Mouse (Mus musculus): Measurements from ENCODE around the gene Timm13. TPM values are rescaled to one million over a fixed set of nuclear protein-coding genes. Genes with fewer than 3 reads are reported as not detected.

The Timm13 gene
- polyA plus RNA-seq, 1 experiment from 2014 or later: 293 TPM

- ATAC-seq (ENCODE audit: insufficient number of reproducible peaks, low FRiP score): 0 out of 2 replicates have a peak, but pooled peaks have one; percentile 20
- WGBS: under 1% methylated on average over 61 of the region's 61 CpGs
- Histone ChIP-seq H3K9me3 (replicated peaks) (no peaks in the 10 kb centered on the region), H3K4me3 (peak within 1 kb of the TSS; percentile 96), H3K27ac (ENCODE audit: poor library complexity, severe bottlenecking) (peak within 1 kb of the TSS; percentile 50; the same call in 1 of the 2 replicates), H3K36me3 (peaks cover 24% of the 10 kb centered on the region), H3K9ac (peak within 1 kb of the TSS; percentile 92), H3K4me1 (replicated peaks) (peaks cover 44% of the 10 kb centered on the region), H3K27me3 (replicated peaks) (no peaks in the 10 kb centered on the region), H3K4me2 (peak within 1 kb of the TSS; percentile 98)
These were observed 17.1 kb upstream of the Timm13 start, which contains the start of gene Lmnb2 for GRCm38 (mm10) chr10:80917779-80918434. Gene Lmnb2 (minus strand): TSS chr10:80918245.

- H3K36me3 ChIP-seq: peaks cover 27% of the 10 kb centered on the region
- ATAC-seq (ENCODE audit: insufficient number of reproducible peaks, low FRiP score): peak; percentile 36
- H3K4me2 ChIP-seq: peak overlapping the region; percentile 98
- H3K27me3 ChIP-seq (replicated peaks): no peaks in the 10 kb centered on the region
- H3K9ac ChIP-seq: peak overlapping the region; percentile 92
- peak overlapping the region; percentile 96 for H3K4me3 ChIP-seq
- H3K27ac ChIP-seq (ENCODE audit: poor library complexity, severe bottlenecking): peak overlapping the region; percentile 50; the same call in 1 of the 2 replicates
- peaks cover 42% of the 10 kb centered on the region for H3K4me1 ChIP-seq (replicated peaks)
- under 1% methylated on average over 15 of the region's 15 CpGs for WGBS
- H3K9me3 ChIP-seq (replicated peaks): no peaks in the 10 kb centered on the region
These were observed 16.6 kb upstream of the Timm13 start for GRCm38 (mm10) chr10:80917336-80917778.

- Histone ChIP-seq H3K4me3 (no peak overlapping the region), H3K4me2 (no peak overlapping the region), H3K27me3 (replicated peaks) (no peaks in the 10 kb centered on the region), H3K36me3 (peaks cover 44% of the 10 kb centered on the region), H3K27ac (ENCODE audit: poor library complexity, severe bottlenecking) (no peak overlapping the region), H3K9me3 (replicated peaks) (no peaks in the 10 kb centered on the region), H3K9ac (no peak overlapping the region), H3K4me1 (replicated peaks) (peaks cover 31% of the 10 kb centered on the region)
- WGBS: 87% methylated on average over 4 of the region's 4 CpGs
- ATAC-seq (ENCODE audit: insufficient number of reproducible peaks, low FRiP score): no peak
These were observed 15.0 kb upstream of the Timm13 start for GRCm38 (mm10) chr10:80915736-80916135.

- no peak overlapping the region for H3K4me2 ChIP-seq
- H3K4me3 ChIP-seq: no peak overlapping the region
- H3K27me3 ChIP-seq (replicated peaks): no peaks in the 10 kb centered on the region
- ATAC-seq (ENCODE audit: insufficient number of reproducible peaks, low FRiP score): no peak
- H3K36me3 ChIP-seq: peaks cover 48% of the 10 kb centered on the region
- no peak overlapping the region for H3K27ac ChIP-seq (ENCODE audit: poor library complexity, severe bottlenecking)
- no peaks in the 10 kb centered on the region for H3K9me3 ChIP-seq (replicated peaks)
- no peak overlapping the region for H3K9ac ChIP-seq
- WGBS: 69% methylated on average over 2 of the region's 2 CpGs
- peaks cover 31% of the 10 kb centered on the region for H3K4me1 ChIP-seq (replicated peaks)
These were observed 14.5 kb upstream of the Timm13 start for GRCm38 (mm10) chr10:80915260-80915659.

- H3K4me1 ChIP-seq (replicated peaks): peaks cover 31% of the 10 kb centered on the region
- peak overlapping the region; percentile 24; the same call in 1 of the 2 replicates for H3K9ac ChIP-seq
- ATAC-seq (ENCODE audit: insufficient number of reproducible peaks, low FRiP score): no peak
- no peak overlapping the region for H3K4me3 ChIP-seq
- H3K36me3 ChIP-seq: peaks cover 58% of the 10 kb centered on the region
- no peaks in the 10 kb centered on the region for H3K27me3 ChIP-seq (replicated peaks)
- no peak overlapping the region for H3K27ac ChIP-seq (ENCODE audit: poor library complexity, severe bottlenecking)
- 90% methylated on average over 5 of the region's 5 CpGs for WGBS
- no peak overlapping the region for H3K4me2 ChIP-seq
- no peaks in the 10 kb centered on the region for H3K9me3 ChIP-seq (replicated peaks)
These were observed 13.5 kb upstream of the Timm13 start for GRCm38 (mm10) chr10:80914253-80914656.

GRCm38 (mm10) chr10:80913364-80914011 lies 12.7 kb upstream of the Timm13 start:
- no peaks in the 10 kb centered on the region for H3K9me3 ChIP-seq (replicated peaks)
- H3K27ac ChIP-seq (ENCODE audit: poor library complexity, severe bottlenecking): no peak overlapping the region
- no peak overlapping the region for H3K9ac ChIP-seq
- H3K4me3 ChIP-seq: no peak overlapping the region
- H3K27me3 ChIP-seq (replicated peaks): no peaks in the 10 kb centered on the region
- no peak overlapping the region for H3K4me2 ChIP-seq
- no peak for ATAC-seq (ENCODE audit: insufficient number of reproducible peaks, low FRiP score)
- peaks cover 31% of the 10 kb centered on the region for H3K4me1 ChIP-seq (replicated peaks)
- peaks cover 66% of the 10 kb centered on the region for H3K36me3 ChIP-seq
- WGBS: 86% methylated on average over 7 of the region's 8 CpGs

GRCm38 (mm10) chr10:80911891-80912290 lies 11.1 kb upstream of the Timm13 start:
- Histone ChIP-seq H3K9ac (no peak overlapping the region), H3K27ac (ENCODE audit: poor library complexity, severe bottlenecking) (no peak overlapping the region), H3K27me3 (replicated peaks) (no peaks in the 10 kb centered on the region), H3K4me2 (no peak overlapping the region), H3K9me3 (replicated peaks) (no peaks in the 10 kb centered on the region), H3K4me1 (replicated peaks) (peaks cover 24% of the 10 kb centered on the region), H3K4me3 (no peak overlapping the region), H3K36me3 (peaks cover 82% of the 10 kb centered on the region)
- ATAC-seq (ENCODE audit: insufficient number of reproducible peaks, low FRiP score): no peak

GRCm38 (mm10) chr10:80911354-80911753 lies 10.6 kb upstream of the Timm13 start:
- no peaks in the 10 kb centered on the region for H3K9me3 ChIP-seq (replicated peaks)
- H3K27ac ChIP-seq (ENCODE audit: poor library complexity, severe bottlenecking): no peak overlapping the region
- H3K4me2 ChIP-seq: no peak overlapping the region
- H3K4me1 ChIP-seq (replicated peaks): peaks cover 19% of the 10 kb centered on the region
- H3K36me3 ChIP-seq: peaks cover 84% of the 10 kb centered on the region
- no peak overlapping the region for H3K9ac ChIP-seq
- H3K4me3 ChIP-seq: no peak overlapping the region
- no peak for ATAC-seq (ENCODE audit: insufficient number of reproducible peaks, low FRiP score)
- no peaks in the 10 kb centered on the region for H3K27me3 ChIP-seq (replicated peaks)
- 90% methylated on average over 4 of the region's 4 CpGs for WGBS

GRCm38 (mm10) chr10:80909375-80910162 lies 8.8 kb upstream of the Timm13 start:
- Histone ChIP-seq H3K36me3 (peaks cover 90% of the 10 kb centered on the region), H3K9me3 (replicated peaks) (no peaks in the 10 kb centered on the region), H3K4me2 (no peak overlapping the region), H3K9ac (no peak overlapping the region), H3K27me3 (replicated peaks) (no peaks in the 10 kb centered on the region), H3K27ac (ENCODE audit: poor library complexity, severe bottlenecking) (no peak overlapping the region), H3K4me1 (replicated peaks) (peaks cover 12% of the 10 kb centered on the region), H3K4me3 (no peak overlapping the region)
- 94% methylated on average over 22 of the region's 22 CpGs for WGBS
- ATAC-seq (ENCODE audit: insufficient number of reproducible peaks, low FRiP score): no peak

- Histone ChIP-seq H3K27ac (ENCODE audit: poor library complexity, severe bottlenecking) (no peak overlapping the region), H3K9ac (no peak overlapping the region), H3K4me3 (no peak overlapping the region), H3K4me2 (no peak overlapping the region), H3K9me3 (replicated peaks) (no peaks in the 10 kb centered on the region), H3K4me1 (replicated peaks) (peaks cover 10% of the 10 kb centered on the region), H3K27me3 (replicated peaks) (no peaks in the 10 kb centered on the region), H3K36me3 (peaks cover 80% of the 10 kb centered on the region)
- 93% methylated on average over 11 of the region's 11 CpGs for WGBS
- ATAC-seq (ENCODE audit: insufficient number of reproducible peaks, low FRiP score): no peak
These were observed 3.9 kb upstream of the Timm13 start for GRCm38 (mm10) chr10:80904709-80905108.
